Mouse (Mus musculus): Measurements from ENCODE around the gene Rnf34.

DNA sequence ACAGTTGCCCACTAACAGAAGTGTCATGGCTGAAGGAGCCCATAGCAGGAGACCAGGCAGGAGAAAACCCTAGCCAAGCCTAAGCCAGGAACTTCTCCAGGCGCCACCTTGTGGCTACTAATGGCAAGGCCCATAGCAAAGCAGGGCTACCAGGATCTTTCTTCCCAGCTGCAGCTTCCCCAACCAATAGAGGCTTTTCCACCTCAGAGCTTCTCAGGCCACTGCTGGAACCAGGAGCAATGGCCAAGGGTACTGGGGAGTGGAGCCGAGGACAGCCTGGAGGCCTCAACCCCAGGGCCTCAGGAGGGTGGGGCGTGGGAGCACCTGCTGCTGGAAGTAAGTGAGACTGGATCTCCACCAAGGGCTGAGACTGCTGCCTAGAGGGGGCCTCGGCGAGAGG is 31.5 kb downstream of the Rnf34 start:
- no peak for TF ChIP-seq POLR2A (IDR thresholded peaks at IDR 0.05; ENCODE audit: low read depth, low read length)
- peak; percentile 86; the same call in 1 of the 2 replicates for TF ChIP-seq CTCF (IDR thresholded peaks at IDR 0.05; ENCODE audit: extremely low read depth, insufficient read length, insufficient replicate concordance, low read depth, low read length)

Measured in small intestine, adult 2 months (tissue).